In the genomic region with DNA sequence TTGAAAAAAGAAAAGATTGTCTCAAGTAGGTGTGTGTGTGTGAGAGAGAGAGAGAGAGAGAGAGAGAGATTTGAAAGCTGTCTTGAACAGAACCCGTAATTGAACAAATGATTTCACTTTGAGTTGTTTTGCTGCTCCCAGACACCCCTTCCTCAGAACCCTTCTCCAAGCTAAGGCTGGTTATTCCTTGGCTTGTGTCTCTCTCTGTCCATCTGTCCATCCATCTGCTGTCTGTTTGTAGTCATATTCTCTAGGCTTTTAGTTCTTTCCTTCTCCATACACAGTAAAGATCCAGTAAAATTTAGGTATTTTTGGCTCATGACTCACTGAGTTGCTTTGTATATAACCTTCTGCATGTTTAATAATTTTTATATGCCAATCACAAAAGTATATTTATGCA, we compare ENCODE assay signal across 24 mouse cellular contexts.
"Had no signal": no experiment of that assay in that cellular context is flagged by ENCODE, and none has a peak within 500 bp of the region (broad histone marks: within the 10 kb centered on the region; RNA-seq: fewer than 3 reads in every experiment).

No protein-coding gene starts in this region.

- H3K27ac ChIP-seq: heart, adult 2 months; heart, embryonic 13.5 days; heart, embryonic 15.5 days; hindbrain, embryonic 13.5 days; hindbrain, embryonic 15.5 days; hindbrain, postnatal 0 days; kidney, embryonic 15.5 days; kidney, postnatal 0 days; limb, embryonic 10.5 days; limb, embryonic 12.5 days; liver, embryonic 13.5 days; liver, embryonic 15.5 days had no signal

- H3K4me3 ChIP-seq: heart, adult 2 months; heart, embryonic 13.5 days; heart, embryonic 15.5 days; hindbrain, embryonic 13.5 days; hindbrain, embryonic 15.5 days; kidney, embryonic 15.5 days; limb, embryonic 10.5 days; limb, embryonic 12.5 days; liver, embryonic 13.5 days; liver, embryonic 15.5 days had no signal

- DNase-seq: gastrocnemius, postnatal 14 days; gastrocnemius, postnatal 36 days; heart, adult 11 months; heart, adult 2 months; heart, postnatal 14 days; heart, postnatal 36 days; kidney, adult 11 months; kidney, adult 2 months; kidney, adult 9 months; kidney, postnatal 14 days; kidney, postnatal 36 days; layer of hippocampus, postnatal 36 days; liver; liver, embryonic 13.5 days had no signal
